Mouse (Mus musculus): ENCODE data around the gene Zfp865.

DNA sequence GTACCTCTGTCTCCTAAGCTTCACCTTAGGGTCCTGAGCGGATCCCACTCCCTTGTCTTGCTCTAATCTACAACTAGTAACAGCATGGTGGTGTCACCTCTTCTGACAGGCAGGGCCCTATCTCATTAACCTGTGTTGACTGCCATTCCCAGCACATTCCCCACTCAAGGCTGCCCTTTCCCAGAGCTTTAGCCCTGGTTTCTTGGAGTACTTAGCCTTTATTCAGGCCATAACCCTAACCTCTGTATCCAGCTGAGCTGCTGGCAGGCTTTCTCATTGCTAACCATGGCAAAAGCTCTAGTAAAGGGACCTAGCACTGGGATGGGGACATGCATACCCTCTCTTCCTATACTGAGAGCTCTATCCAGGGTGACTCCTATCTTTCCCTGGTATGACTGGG is 38.5 kb downstream of the Zfp865 start:
- TF ChIP-seq CTCF (IDR thresholded peaks at IDR 0.05; ENCODE audit: extremely low read depth, insufficient read length, insufficient replicate concordance, low read depth, low read length) (no peak), POLR2A (IDR thresholded peaks at IDR 0.05; ENCODE audit: low read depth, low read length) (no peak)
